Mouse (Mus musculus) stomach, embryonic 15.5 days (tissue): ENCODE data around the gene Klhl25. TPM values are rescaled to one million over a fixed set of nuclear protein-coding genes. Genes with fewer than 3 reads are reported as not detected.
A peak's percentile ranks its signal among the peaks of the same experiment; 100 is the strongest.

Experiments used
- ATAC-seq: fragments of 200-750 bp; cut with Nextera tagmentation; 2 replicates; pipeline ENCODE4 v1.8.0; 2017; ENCODE audit warnings: low read depth, moderate number of reproducible peaks, moderate TSS enrichment; ENCODE audit not compliant: insufficient read depth, low FRiP score
- H3K27ac ChIP-seq: fragments of 300-500 bp; sonication (generic); 2 replicates; pipeline ENCODE4 v1.5.1; 2015; ENCODE audit warnings: mild to moderate bottlenecking, inconsistent platforms
- H3K27me3 ChIP-seq: fragments of 300-500 bp; sonication (generic); replicated peaks from 2 replicates; pipeline ENCODE4 v1.6.1; 2015; ENCODE audit warnings: inconsistent platforms
- H3K36me3 ChIP-seq: fragments of 300-500 bp; sonication (generic); 2 replicates; pipeline ENCODE4 v1.6.1; 2015; ENCODE audit warnings: inconsistent platforms
- H3K4me1 ChIP-seq: fragments of 300-500 bp; sonication (generic); 2 replicates; pipeline ENCODE4 v1.6.1; 2015; ENCODE audit warnings: inconsistent platforms
- H3K4me2 ChIP-seq: fragments of 300-500 bp; sonication (generic); 2 replicates; pipeline ENCODE4 v1.6.1; 2015; ENCODE audit warnings: mild to moderate bottlenecking, inconsistent platforms
- H3K4me3 ChIP-seq: fragments of 300-500 bp; sonication (generic); replicated peaks from 2 replicates; pipeline ENCODE4 v1.5.1; 2015; ENCODE audit warnings: inconsistent platforms
- H3K9ac ChIP-seq: fragments of 300-500 bp; sonication (generic); 2 replicates; pipeline ENCODE4 v1.6.1; 2015; ENCODE audit warnings: inconsistent platforms
- H3K9me3 ChIP-seq: fragments of 300-500 bp; sonication (generic); 2 replicates; pipeline ENCODE4 v1.6.1; 2016; ENCODE audit warnings: inconsistent platforms
- WGBS: fragments of 180-500 bp; shearing (Covaris S2); methylation state at CpG from one replicate; pipeline ENCODE4 v1.1.7; 2015; 5-methylcytosine and 5-hydroxymethylcytosine counted together
- polyA plus RNA-seq: library from polyadenylated mRNA; unstranded; fragments of >200 nt; fragmentation: Nextera tagmentation; extraction: Ambion mirVana; gene quantifications from 2 replicates; pipeline ENCODE4 v1.2.1, GENCODE M21; 2015

Gene Klhl25
- polyA plus RNA-seq, 1 experiment from 2014 or later = 11.5 TPM

DNA sequence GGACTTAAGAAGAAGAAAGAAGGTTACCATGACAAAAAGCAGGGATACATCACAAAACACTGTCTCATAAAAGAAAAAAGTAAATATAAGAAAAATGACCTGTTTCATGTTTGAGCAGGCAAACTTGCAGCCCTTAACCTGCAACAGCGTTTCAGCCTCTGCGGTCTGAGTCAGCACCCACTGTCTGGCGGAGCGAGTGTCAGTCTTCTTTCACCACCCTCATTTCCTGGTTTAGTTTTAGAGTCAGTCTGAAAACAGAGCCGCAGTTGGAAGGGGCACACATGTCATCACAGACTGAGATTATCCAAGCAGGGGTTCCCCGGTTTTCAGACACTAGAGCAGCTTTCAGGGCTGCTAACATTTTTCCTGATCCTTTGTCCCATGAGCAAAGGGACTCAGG is 33.3 kb downstream of the Klhl25 start:
- no peaks in the 10 kb centered on the region for H3K9me3 ChIP-seq
- no peak for ATAC-seq
- H3K36me3 ChIP-seq = no peaks in the 10 kb centered on the region
- no peaks in the 10 kb centered on the region for H3K27me3 ChIP-seq
- H3K9ac ChIP-seq = no peak overlapping the region
- 58% methylated on average over 6 of the region's 6 CpGs for WGBS
- no peak overlapping the region for H3K4me3 ChIP-seq
- H3K27ac ChIP-seq = no peak overlapping the region
- no peak overlapping the region for H3K4me2 ChIP-seq
- no peaks in the 10 kb centered on the region; the same call in 1 of the 2 replicates for H3K4me1 ChIP-seq

DNA sequence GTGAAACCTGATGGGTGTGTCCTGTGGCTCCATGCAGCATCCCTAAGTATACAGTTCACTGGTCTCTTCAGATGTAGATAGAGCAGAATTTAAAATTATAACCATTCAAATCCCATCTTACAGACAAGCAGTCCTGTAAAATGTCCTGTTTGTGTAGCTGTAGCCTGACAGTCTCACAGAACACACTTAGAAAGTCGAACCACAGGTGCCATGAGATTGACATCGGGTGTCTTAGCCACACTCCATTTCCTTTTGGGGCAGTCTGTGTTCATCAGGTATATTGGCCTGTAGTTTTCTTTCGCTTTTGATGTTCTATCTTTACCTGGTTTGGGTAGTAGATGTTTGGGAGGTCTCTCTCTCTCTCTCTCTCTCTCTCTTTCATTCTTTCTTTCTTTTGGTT is 33.7 kb downstream of the Klhl25 start:
- no peaks in the 10 kb centered on the region for H3K9me3 ChIP-seq
- no peak for ATAC-seq
- WGBS = 71% methylated on average over 3 of the region's 3 CpGs

DNA sequence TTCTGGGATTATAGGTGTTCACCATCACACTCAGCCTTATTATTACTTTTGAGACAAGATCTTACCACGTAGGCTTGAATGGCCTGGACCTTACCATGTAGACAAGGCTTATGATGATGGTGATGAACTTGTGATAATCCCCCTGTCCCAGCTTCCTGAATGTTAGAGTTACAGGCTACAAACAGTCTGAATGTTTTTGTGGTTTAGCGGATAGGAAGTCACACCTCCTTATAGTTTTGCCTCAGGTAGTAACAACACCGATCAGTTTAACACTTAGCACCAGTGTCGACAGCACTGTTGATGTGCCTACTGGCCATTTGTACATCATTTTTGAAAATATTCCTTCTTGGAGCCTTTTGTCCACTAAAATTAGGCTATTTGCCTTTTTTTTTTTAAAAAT is 43.4 kb downstream of the Klhl25 start:
- no peak for ATAC-seq
- Histone ChIP-seq H3K4me3 (no peak overlapping the region), H3K4me2 (no peak overlapping the region), H3K4me1 (no peaks in the 10 kb centered on the region), H3K27me3 (no peaks in the 10 kb centered on the region), H3K36me3 (no peaks in the 10 kb centered on the region), H3K9ac (no peak overlapping the region), H3K27ac (no peak overlapping the region), H3K9me3 (no peaks in the 10 kb centered on the region)
- 93% methylated on average over 4 of the region's 4 CpGs for WGBS

More for the DNA sequence above, 33.7 kb downstream of the Klhl25 start:
- Histone ChIP-seq H3K27ac (no peak overlapping the region), H3K27me3 (no peaks in the 10 kb centered on the region), H3K4me2 (no peak overlapping the region), H3K9ac (no peak overlapping the region), H3K36me3 (no peaks in the 10 kb centered on the region), H3K4me1 (no peaks in the 10 kb centered on the region; the same call in 1 of the 2 replicates), H3K4me3 (no peak overlapping the region)

DNA sequence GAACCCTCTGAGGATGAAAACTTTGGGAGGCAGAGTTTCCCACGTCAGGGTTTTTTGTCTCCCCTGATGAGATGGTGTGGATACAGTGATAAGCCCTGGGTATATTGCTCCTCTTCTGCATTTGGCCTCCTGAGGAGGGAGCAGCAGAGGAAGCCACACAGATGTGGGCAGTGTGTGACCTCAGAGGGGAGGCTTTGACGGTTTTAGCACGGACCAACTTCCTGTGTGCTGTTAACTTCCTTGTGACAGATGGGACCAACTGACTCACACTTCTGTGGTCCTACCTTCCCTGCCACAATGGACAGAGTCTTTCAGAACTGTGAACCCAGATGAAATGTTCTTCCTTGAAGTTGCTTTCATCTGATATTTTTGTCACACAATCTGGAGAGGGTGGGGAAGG is 44.6 kb downstream of the Klhl25 start:
- H3K4me3 ChIP-seq = no peak overlapping the region
- H3K4me2 ChIP-seq = no peak overlapping the region
- no peak overlapping the region for H3K9ac ChIP-seq
- H3K27ac ChIP-seq = no peak overlapping the region
- no peaks in the 10 kb centered on the region for H3K36me3 ChIP-seq
- 51% methylated on average over 3 of the region's 3 CpGs for WGBS
- no peaks in the 10 kb centered on the region for H3K9me3 ChIP-seq
- H3K4me1 ChIP-seq = no peaks in the 10 kb centered on the region
- H3K27me3 ChIP-seq = no peaks in the 10 kb centered on the region
- ATAC-seq = no peak

DNA sequence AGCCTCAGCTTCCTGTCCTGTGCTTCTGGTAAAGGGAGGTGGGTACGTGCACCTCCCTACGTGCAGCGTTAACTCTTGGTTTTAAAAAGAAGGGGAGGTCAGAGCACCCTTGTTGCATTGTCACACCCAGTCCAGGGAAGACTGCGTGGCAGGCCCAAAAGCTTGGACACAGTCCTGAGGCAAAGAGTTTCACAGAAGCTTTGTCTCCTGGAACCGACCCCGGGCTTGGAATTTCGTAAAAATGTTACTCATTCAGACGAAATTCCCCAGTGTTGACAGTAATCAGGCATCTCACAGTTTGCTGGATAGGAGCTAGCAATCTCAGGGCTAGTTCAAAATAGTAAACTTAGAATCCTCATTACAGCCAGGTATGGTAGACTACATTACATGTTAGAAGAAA is 45.6 kb downstream of the Klhl25 start:
- H3K27me3 ChIP-seq = no peaks in the 10 kb centered on the region
- no peak overlapping the region for H3K4me2 ChIP-seq
- no peak overlapping the region for H3K27ac ChIP-seq
- no peak overlapping the region for H3K9ac ChIP-seq
- H3K36me3 ChIP-seq = no peaks in the 10 kb centered on the region
- no peak for ATAC-seq
- H3K9me3 ChIP-seq = no peaks in the 10 kb centered on the region
- WGBS = 86% methylated on average over 8 of the region's 8 CpGs
- H3K4me3 ChIP-seq = no peak overlapping the region
- H3K4me1 ChIP-seq = no peaks in the 10 kb centered on the region

DNA sequence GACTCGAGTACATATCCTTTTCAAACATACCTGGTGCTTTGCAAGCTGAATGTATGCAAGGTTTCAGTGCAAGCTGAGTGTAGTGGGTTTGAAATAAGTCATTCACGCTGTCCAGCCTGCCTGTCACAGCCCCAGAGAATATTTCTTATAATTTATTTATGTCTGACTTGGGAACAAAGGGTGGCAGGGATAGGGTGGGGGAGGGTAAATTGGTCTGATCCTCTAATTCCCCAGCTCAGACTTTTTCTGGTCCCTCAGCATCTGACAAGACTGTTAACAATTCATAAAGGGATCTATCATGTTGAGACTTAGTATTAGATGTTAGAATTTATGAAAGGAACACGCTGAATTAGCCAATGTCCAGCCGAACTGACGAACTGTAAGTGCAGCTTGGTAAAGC is 48.9 kb downstream of the Klhl25 start:
- H3K27ac ChIP-seq = no peak overlapping the region
- no peaks in the 10 kb centered on the region for H3K36me3 ChIP-seq
- H3K9ac ChIP-seq = no peak overlapping the region
- ATAC-seq = no peak
- no peak overlapping the region for H3K4me3 ChIP-seq
- no peaks in the 10 kb centered on the region for H3K4me1 ChIP-seq
- no peaks in the 10 kb centered on the region for H3K27me3 ChIP-seq
- H3K4me2 ChIP-seq = no peak overlapping the region
- no peaks in the 10 kb centered on the region for H3K9me3 ChIP-seq
- 83% methylated on average over 5 of the region's 5 CpGs for WGBS

DNA sequence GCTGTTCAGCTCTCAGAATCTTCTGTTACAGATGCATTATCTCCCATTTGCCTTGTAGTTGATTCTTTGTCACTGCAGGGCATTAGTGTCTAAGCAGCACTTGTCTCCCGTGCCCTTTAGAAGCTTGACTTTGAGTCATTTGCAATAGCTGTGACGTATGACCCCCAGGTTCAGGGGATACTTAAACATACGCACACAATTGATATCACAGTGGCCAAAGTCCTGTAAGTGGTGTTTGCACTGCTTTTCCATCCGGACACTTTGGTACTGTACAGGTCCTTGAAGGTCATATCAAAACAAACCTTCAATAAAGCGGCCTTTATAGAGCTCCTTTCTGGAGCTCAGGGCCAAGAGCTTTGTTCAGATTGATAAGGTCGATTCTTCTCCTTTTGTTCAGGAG is 51.0 kb downstream of the Klhl25 start:
- WGBS = 36% methylated on average over 6 of the region's 6 CpGs

DNA sequence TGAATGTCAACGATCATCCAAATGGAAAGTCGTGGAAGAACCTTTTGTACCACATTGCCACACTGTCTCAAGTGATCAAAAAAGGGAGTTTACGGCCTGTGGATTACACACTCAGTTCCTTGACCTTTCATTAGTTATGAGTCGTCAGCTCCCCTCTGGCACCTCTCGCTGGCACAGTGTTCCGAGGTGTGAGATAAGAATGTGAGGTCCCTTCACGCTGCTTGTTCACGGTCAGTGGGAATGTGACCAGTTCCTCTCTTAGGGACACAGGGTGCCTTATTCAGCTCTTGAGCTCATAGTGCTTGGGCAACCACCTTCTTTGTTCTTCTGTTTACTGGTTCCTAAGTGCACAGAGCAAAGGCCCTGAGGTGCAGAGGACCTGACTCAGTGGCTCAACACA is 51.4 kb downstream of the Klhl25 start:
- Histone ChIP-seq H3K9ac (no peak overlapping the region), H3K27me3 (no peaks in the 10 kb centered on the region), H3K4me2 (no peak overlapping the region), H3K36me3 (no peaks in the 10 kb centered on the region), H3K4me3 (no peak overlapping the region), H3K4me1 (no peaks in the 10 kb centered on the region), H3K27ac (no peak overlapping the region), H3K9me3 (no peaks in the 10 kb centered on the region)
- WGBS = 40% methylated on average over 8 of the region's 8 CpGs
- ATAC-seq = no peak

More for the DNA sequence above, 51.0 kb downstream of the Klhl25 start:
- Histone ChIP-seq H3K9ac (no peak overlapping the region), H3K27ac (no peak overlapping the region), H3K9me3 (no peaks in the 10 kb centered on the region), H3K36me3 (no peaks in the 10 kb centered on the region), H3K4me1 (no peaks in the 10 kb centered on the region), H3K27me3 (no peaks in the 10 kb centered on the region), H3K4me2 (no peak overlapping the region), H3K4me3 (no peak overlapping the region)
- no peak for ATAC-seq

DNA sequence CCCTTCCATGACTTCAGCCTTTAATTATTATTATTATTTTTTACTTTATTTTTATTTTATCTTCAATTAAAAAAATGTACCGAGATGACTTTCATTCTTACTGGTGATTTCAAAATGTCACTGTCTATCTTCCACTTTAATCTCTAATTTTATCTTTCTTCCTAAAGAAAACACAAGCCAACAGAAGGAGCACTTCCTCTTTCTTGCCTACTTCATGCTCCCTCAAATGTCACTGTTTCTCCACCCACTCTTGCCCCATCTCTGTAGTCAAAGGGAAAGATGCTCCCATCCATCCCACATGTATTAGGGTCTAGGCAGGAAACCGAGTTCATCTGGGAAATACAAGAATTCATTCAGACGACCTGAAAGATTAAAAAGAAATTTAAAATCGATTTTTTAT is 51.8 kb downstream of the Klhl25 start:
- Histone ChIP-seq H3K36me3 (no peaks in the 10 kb centered on the region), H3K4me2 (no peak overlapping the region), H3K9ac (no peak overlapping the region), H3K4me1 (no peaks in the 10 kb centered on the region), H3K9me3 (no peaks in the 10 kb centered on the region), H3K4me3 (no peak overlapping the region), H3K27ac (no peak overlapping the region), H3K27me3 (no peaks in the 10 kb centered on the region)
- ATAC-seq = no peak
- 62% methylated on average over 4 of the region's 4 CpGs for WGBS

DNA sequence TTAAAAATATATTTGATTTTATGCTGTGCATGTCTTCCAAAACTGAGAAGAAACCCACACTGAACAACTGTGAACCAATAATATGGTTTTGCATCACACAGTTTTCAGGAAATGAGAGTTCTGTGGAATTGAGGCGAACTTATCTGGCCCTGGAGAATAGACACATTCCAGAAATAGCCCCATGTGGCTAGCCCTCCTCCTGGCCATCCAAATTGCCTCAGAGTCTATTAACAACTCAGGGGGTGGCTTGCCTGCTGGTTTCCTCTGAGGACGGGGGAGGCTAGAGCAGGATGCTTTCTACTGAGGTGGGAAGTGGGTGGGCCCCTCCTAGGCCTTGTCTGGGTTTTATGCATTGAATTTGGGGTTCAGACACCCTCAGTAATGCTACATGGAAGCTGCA is 57.0 kb downstream of the Klhl25 start:
- Histone ChIP-seq H3K27me3 (no peaks in the 10 kb centered on the region), H3K36me3 (no peaks in the 10 kb centered on the region), H3K9me3 (no peaks in the 10 kb centered on the region), H3K9ac (no peak overlapping the region), H3K4me3 (no peak overlapping the region), H3K4me2 (no peak overlapping the region), H3K27ac (no peak overlapping the region), H3K4me1 (no peaks in the 10 kb centered on the region)
- no peak for ATAC-seq
- WGBS = 37% methylated on average over 2 of the region's 2 CpGs

DNA sequence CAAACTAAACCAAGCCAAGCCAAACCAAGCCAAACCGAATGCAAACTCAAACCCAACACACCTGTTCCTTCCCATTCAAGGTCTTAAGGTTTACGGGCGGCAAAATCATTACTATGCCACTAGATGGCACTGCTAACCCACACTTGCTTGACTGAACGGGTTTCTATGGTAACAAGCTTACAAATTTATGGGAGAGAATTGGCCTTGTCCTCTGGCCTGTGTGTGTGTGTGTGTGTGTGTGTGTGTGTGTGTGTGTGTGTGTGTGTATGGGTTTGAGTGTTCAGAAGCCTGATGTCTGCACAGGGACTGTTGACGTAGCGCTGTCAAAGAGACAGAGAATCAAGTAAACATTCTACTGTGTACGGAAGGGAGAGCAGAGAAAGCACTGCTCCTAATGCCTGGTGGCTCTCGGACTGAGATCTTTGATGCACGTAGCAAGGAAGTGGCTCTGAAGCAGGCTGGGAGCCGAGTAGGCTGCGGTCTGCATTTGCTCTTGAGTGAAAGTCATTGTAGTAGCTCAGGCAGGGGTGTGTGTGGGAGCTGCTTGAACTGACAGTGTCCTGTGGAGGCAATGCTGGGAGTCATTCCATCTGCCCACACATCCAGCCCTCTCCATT is 62.0 kb downstream of the Klhl25 start:
- no peak overlapping the region for H3K9ac ChIP-seq
- peak overlapping the region; percentile 54 for H3K4me2 ChIP-seq
- 0 out of 2 replicates have a peak, but pooled peaks cover 2% of the 10 kb centered on the region for H3K27me3 ChIP-seq
- H3K4me3 ChIP-seq = peak overlapping the region; percentile 31
- ATAC-seq = peak; percentile 41; the same call in 1 of the 2 replicates
- WGBS = 6% methylated on average over 11 of the region's 11 CpGs
- no peaks in the 10 kb centered on the region for H3K4me1 ChIP-seq
- no peaks in the 10 kb centered on the region for H3K9me3 ChIP-seq
- no peak overlapping the region for H3K27ac ChIP-seq
- H3K36me3 ChIP-seq = no peaks in the 10 kb centered on the region

DNA sequence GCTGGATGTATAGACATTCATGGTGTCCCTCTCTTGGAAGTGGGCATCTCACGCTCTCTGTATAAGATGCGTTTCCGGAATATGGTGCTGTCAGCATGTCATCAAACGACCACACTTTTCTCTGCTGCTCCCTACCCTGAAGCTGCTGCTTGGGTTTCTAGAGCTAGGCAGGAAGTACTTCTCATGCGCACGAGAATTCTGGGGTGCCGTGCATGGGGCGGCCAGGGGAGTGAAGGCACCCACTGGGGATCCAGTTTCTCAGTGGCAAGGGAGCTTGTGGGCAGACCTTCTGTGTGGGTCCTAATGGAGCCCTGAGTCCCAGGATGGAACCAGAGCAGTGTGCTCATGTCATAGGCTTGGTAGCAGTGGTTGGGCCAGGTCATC is 62.5 kb downstream of the Klhl25 start:
- no peak overlapping the region for H3K9ac ChIP-seq
- 0 out of 2 replicates have a peak, but pooled peaks cover 2% of the 10 kb centered on the region for H3K27me3 ChIP-seq
- H3K36me3 ChIP-seq = no peaks in the 10 kb centered on the region
- no peak overlapping the region for H3K27ac ChIP-seq
- no peaks in the 10 kb centered on the region for H3K4me1 ChIP-seq
- peak overlapping the region; percentile 54 for H3K4me2 ChIP-seq
- ATAC-seq = no peak
- H3K9me3 ChIP-seq = no peaks in the 10 kb centered on the region
- no peak overlapping the region for H3K4me3 ChIP-seq
- WGBS = 77% methylated on average over 8 of the region's 8 CpGs

DNA sequence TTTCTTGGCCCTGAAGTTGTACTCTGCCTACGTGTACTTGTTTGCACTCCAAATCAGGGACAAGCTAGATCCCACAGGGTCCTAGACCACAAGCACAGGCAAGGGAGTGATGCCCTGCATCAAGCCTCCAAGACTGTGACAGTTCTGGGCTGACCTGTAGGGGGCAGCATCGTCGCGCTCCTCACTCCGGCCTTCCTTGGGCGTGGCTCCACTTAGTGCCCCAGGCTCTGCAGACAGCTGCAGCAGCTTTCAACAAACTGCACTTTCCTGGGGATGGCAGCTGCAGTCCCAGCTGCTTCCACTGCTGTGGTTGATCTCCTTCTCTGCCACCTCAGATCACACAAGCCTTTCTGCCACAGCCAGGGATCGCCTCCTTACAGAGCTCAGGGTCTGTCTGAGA is 65.8 kb downstream of the Klhl25 start:
- Histone ChIP-seq H3K4me1 (no peaks in the 10 kb centered on the region), H3K27ac (no peak overlapping the region), H3K9ac (no peak overlapping the region), H3K4me2 (no peak overlapping the region), H3K9me3 (no peaks in the 10 kb centered on the region), H3K27me3 (0 out of 2 replicates have a peak, but pooled peaks cover 2% of the 10 kb centered on the region), H3K36me3 (no peaks in the 10 kb centered on the region), H3K4me3 (no peak overlapping the region)
- 4% methylated on average over 7 of the region's 7 CpGs for WGBS
- peak; percentile 61 for ATAC-seq
